Mouse (Mus musculus): ENCODE measurements around the gene Utrn. TPM values are rescaled to one million over a fixed set of nuclear protein-coding genes. Genes with fewer than 3 reads are reported as not detected.

Utrn gene
- polyA plus RNA-seq, 1 experiment from 2014 or later = 27.5 TPM

GRCm38 (mm10) chr10:12868189-12869028, 756 bp downstream of the Utrn start:
- WGBS = under 1% methylated on average over 40 of the region's 41 CpGs
- no peaks in the 10 kb centered on the region for H3K9me3 ChIP-seq (replicated peaks)
- peak overlapping the region; percentile 79 for H3K27ac ChIP-seq (replicated peaks)
- H3K4me1 ChIP-seq = peaks cover 22% of the 10 kb centered on the region
- no peaks in the 10 kb centered on the region for H3K36me3 ChIP-seq
- peak; percentile 80 for ATAC-seq (ENCODE audit: low FRiP score)
- H3K4me2 ChIP-seq = peak overlapping the region; percentile 98
- peak overlapping the region; percentile 61 for H3K4me3 ChIP-seq (replicated peaks)
- H3K27me3 ChIP-seq (replicated peaks) = peaks cover 9% of the 10 kb centered on the region
- H3K9ac ChIP-seq (replicated peaks) = peak overlapping the region; percentile 54

DNA sequence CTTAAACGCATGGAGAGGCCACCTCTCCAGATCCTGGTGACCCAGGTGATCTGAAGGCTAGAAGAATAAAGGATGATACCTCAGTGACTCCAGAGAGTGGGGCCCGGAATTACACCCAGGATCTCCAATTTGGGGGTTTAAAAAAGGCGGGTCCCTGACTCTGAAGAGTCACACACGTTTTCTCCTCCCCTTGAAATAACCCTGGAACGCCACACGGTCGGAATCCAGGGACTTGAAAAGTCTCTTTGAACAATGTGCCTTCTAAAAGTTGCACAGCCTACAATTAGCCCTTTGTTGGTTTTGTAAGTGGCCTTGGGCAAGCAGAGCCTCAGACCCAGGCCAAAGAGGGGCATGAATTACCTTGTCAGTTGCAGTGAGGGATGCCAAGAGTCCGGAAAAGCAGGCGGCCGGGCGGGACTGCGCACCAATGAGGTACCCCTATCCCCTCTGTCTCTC, 1.4 kb downstream of the Utrn start:
- H3K4me2 ChIP-seq = peak overlapping the region; percentile 98
- H3K9me3 ChIP-seq (replicated peaks) = no peaks in the 10 kb centered on the region
- 0% methylated on average over 12 of the region's 12 CpGs for WGBS
- H3K4me1 ChIP-seq = peaks cover 22% of the 10 kb centered on the region
- peak overlapping the region; percentile 54 for H3K9ac ChIP-seq (replicated peaks)
- peaks cover 9% of the 10 kb centered on the region for H3K27me3 ChIP-seq (replicated peaks)
- ATAC-seq (ENCODE audit: low FRiP score) = no peak; the same call in 1 of the 2 replicates
- H3K36me3 ChIP-seq = no peaks in the 10 kb centered on the region
- peak overlapping the region; percentile 61 for H3K4me3 ChIP-seq (replicated peaks)
- H3K27ac ChIP-seq (replicated peaks) = peak overlapping the region; percentile 79

- peak; percentile 46 for ATAC-seq (ENCODE audit: low FRiP score)
- Histone ChIP-seq H3K27me3 (replicated peaks) (peaks cover 9% of the 10 kb centered on the region), H3K27ac (replicated peaks) (peak overlapping the region; percentile 79), H3K4me3 (replicated peaks) (peak overlapping the region; percentile 61), H3K36me3 (no peaks in the 10 kb centered on the region), H3K9ac (replicated peaks) (0 out of 2 replicates have a peak overlapping the region, but pooled peaks have one; percentile 54), H3K4me2 (peak overlapping the region; percentile 98), H3K4me1 (peaks cover 22% of the 10 kb centered on the region), H3K9me3 (replicated peaks) (no peaks in the 10 kb centered on the region)
- WGBS = 2% methylated on average over 28 of the region's 28 CpGs
Measured at GRCm38 (mm10) chr10:12866971-12867732, 2.0 kb downstream of the Utrn start.

GRCm38 (mm10) chr10:12865201-12865600, 4.0 kb downstream of the Utrn start:
- H3K4me1 ChIP-seq = peaks cover 26% of the 10 kb centered on the region
- H3K9me3 ChIP-seq (replicated peaks) = no peaks in the 10 kb centered on the region
- H3K36me3 ChIP-seq = no peaks in the 10 kb centered on the region
- no peak overlapping the region for H3K9ac ChIP-seq (replicated peaks)
- ATAC-seq (ENCODE audit: low FRiP score) = no peak
- H3K27ac ChIP-seq (replicated peaks) = no peak overlapping the region
- no peak overlapping the region for H3K4me3 ChIP-seq (replicated peaks)
- 82% methylated on average over 6 of the region's 6 CpGs for WGBS
- H3K4me2 ChIP-seq = no peak overlapping the region
- H3K27me3 ChIP-seq (replicated peaks) = peaks cover 9% of the 10 kb centered on the region

DNA sequence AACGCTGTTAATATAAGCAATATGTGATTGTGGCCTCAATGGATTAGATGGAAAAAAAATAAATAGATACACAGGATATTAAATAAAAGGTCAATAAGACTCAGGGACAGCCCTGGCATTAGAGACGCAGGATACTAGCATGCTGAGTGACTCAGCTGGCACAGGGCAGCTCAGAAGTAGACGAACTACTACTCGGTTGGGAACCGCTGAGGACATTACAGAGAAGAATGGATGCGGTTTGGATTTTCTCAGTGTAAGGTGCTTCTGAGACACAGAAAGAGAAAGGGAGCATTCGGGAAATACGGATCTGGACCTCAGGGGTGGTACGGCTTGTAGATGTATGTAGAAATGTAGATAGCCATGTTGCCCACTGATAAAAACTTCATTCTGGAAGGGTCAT, 5.6 kb downstream of the Utrn start:
- Histone ChIP-seq H3K36me3 (no peaks in the 10 kb centered on the region), H3K4me1 (peaks cover 25% of the 10 kb centered on the region), H3K9ac (replicated peaks) (no peak overlapping the region), H3K9me3 (replicated peaks) (no peaks in the 10 kb centered on the region), H3K27me3 (replicated peaks) (peaks cover 9% of the 10 kb centered on the region), H3K4me3 (replicated peaks) (no peak overlapping the region), H3K27ac (replicated peaks) (no peak overlapping the region), H3K4me2 (no peak overlapping the region)
- 94% methylated on average over 9 of the region's 9 CpGs for WGBS
- ATAC-seq (ENCODE audit: low FRiP score) = no peak

GRCm38 (mm10) chr10:12862047-12862446, 7.1 kb downstream of the Utrn start:
- no peaks in the 10 kb centered on the region for H3K9me3 ChIP-seq (replicated peaks)
- no peak overlapping the region for H3K4me2 ChIP-seq
- no peaks in the 10 kb centered on the region for H3K36me3 ChIP-seq
- no peak overlapping the region for H3K9ac ChIP-seq (replicated peaks)
- WGBS = 84% methylated on average over 8 of the region's 8 CpGs
- no peak for ATAC-seq (ENCODE audit: low FRiP score)
- H3K27me3 ChIP-seq (replicated peaks) = 0 out of 2 replicates have a peak, but pooled peaks cover 4% of the 10 kb centered on the region
- H3K4me3 ChIP-seq (replicated peaks) = no peak overlapping the region
- H3K4me1 ChIP-seq = peaks cover 10% of the 10 kb centered on the region
- no peak overlapping the region for H3K27ac ChIP-seq (replicated peaks)

- no peak overlapping the region for H3K4me2 ChIP-seq
- no peak overlapping the region for H3K9ac ChIP-seq (replicated peaks)
- no peaks in the 10 kb centered on the region; the same call in 1 of the 2 replicates for H3K9me3 ChIP-seq (replicated peaks)
- WGBS = 65% methylated on average over 2 of the region's 2 CpGs
- no peaks in the 10 kb centered on the region for H3K36me3 ChIP-seq
- H3K27me3 ChIP-seq (replicated peaks) = 0 out of 2 replicates have a peak, but pooled peaks cover 4% of the 10 kb centered on the region
- 0 out of 2 replicates have a peak, but pooled peaks cover 4% of the 10 kb centered on the region for H3K4me1 ChIP-seq
- ATAC-seq (ENCODE audit: low FRiP score) = no peak
- no peak overlapping the region for H3K27ac ChIP-seq (replicated peaks)
- no peak overlapping the region for H3K4me3 ChIP-seq (replicated peaks)
Measured at GRCm38 (mm10) chr10:12861381-12861780, 7.8 kb downstream of the Utrn start.

DNA sequence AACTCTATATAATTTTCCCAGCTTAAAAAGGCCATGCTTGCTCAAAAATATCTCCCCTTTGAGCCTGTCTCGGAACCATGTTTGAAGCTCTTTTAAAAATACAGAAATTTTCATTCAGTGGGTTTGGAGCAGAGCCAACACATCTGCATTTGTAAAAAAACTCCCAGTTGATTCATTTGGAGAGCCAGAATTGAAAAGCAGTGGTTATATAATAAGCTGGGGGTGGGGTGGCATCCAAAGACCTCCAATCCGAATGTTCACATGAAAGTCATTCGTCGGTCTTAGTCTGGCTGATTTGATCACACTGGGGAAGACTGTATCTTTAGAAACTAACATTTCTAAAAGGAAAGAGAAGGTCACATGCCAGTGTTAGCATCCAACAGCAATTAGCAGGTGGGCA, 8.4 kb downstream of the Utrn start:
- no peaks in the 10 kb centered on the region for H3K36me3 ChIP-seq
- WGBS = 57% methylated on average over 4 of the region's 4 CpGs

GRCm38 (mm10) chr10:12860331-12860730, 8.8 kb downstream of the Utrn start:
- WGBS = 83% methylated on average over 7 of the region's 7 CpGs
- Histone ChIP-seq H3K9ac (replicated peaks) (no peak overlapping the region), H3K9me3 (replicated peaks) (no peaks in the 10 kb centered on the region; the same call in 1 of the 2 replicates), H3K4me2 (no peak overlapping the region), H3K36me3 (no peaks in the 10 kb centered on the region), H3K27me3 (replicated peaks) (0 out of 2 replicates have a peak, but pooled peaks cover 4% of the 10 kb centered on the region), H3K4me1 (0 out of 2 replicates have a peak, but pooled peaks cover 4% of the 10 kb centered on the region), H3K27ac (replicated peaks) (no peak overlapping the region), H3K4me3 (replicated peaks) (no peak overlapping the region)
- no peak for ATAC-seq (ENCODE audit: low FRiP score)

More for the DNA sequence above, 8.4 kb downstream of the Utrn start:
- Histone ChIP-seq H3K4me3 (replicated peaks) (no peak overlapping the region), H3K9ac (replicated peaks) (no peak overlapping the region), H3K4me2 (no peak overlapping the region), H3K9me3 (replicated peaks) (no peaks in the 10 kb centered on the region; the same call in 1 of the 2 replicates), H3K4me1 (0 out of 2 replicates have a peak, but pooled peaks cover 4% of the 10 kb centered on the region), H3K27ac (replicated peaks) (no peak overlapping the region), H3K27me3 (replicated peaks) (0 out of 2 replicates have a peak, but pooled peaks cover 4% of the 10 kb centered on the region)
- no peak for ATAC-seq (ENCODE audit: low FRiP score)

- no peak overlapping the region for H3K27ac ChIP-seq (replicated peaks)
- H3K27me3 ChIP-seq (replicated peaks) = no peaks in the 10 kb centered on the region
- H3K4me1 ChIP-seq = 0 out of 2 replicates have a peak, but pooled peaks cover 4% of the 10 kb centered on the region
- 84% methylated on average over 5 of the region's 5 CpGs for WGBS
- H3K9me3 ChIP-seq (replicated peaks) = no peaks in the 10 kb centered on the region; the same call in 1 of the 2 replicates
- H3K4me2 ChIP-seq = no peak overlapping the region
- ATAC-seq (ENCODE audit: low FRiP score) = no peak
- no peaks in the 10 kb centered on the region for H3K36me3 ChIP-seq
- H3K9ac ChIP-seq (replicated peaks) = no peak overlapping the region
- no peak overlapping the region for H3K4me3 ChIP-seq (replicated peaks)
Measured at GRCm38 (mm10) chr10:12858017-12858416, 11.1 kb downstream of the Utrn start.

GRCm38 (mm10) chr10:12854298-12854697, 14.9 kb downstream of the Utrn start:
- Histone ChIP-seq H3K27ac (replicated peaks) (no peak overlapping the region), H3K4me1 (peaks cover 4% of the 10 kb centered on the region; the same call in 1 of the 2 replicates), H3K4me2 (no peak overlapping the region), H3K4me3 (replicated peaks) (no peak overlapping the region), H3K9ac (replicated peaks) (no peak overlapping the region), H3K27me3 (replicated peaks) (no peaks in the 10 kb centered on the region), H3K9me3 (replicated peaks) (no peaks in the 10 kb centered on the region; the same call in 1 of the 2 replicates), H3K36me3 (no peaks in the 10 kb centered on the region)
- WGBS = 93% methylated on average over 6 of the region's 6 CpGs
- ATAC-seq (ENCODE audit: low FRiP score) = no peak

Measured in neural tube, embryonic 15.5 days (tissue).